Mouse (Mus musculus) brown adipose tissue, adult 24 weeks (tissue): ENCODE data around the gene Polr2h. TPM values are rescaled to one million over a fixed set of nuclear protein-coding genes. Genes with fewer than 3 reads are reported as not detected.
A peak's percentile ranks its signal among the peaks of the same experiment; 100 is the strongest.

Experiments used
- H3K27ac ChIP-seq: fragments of 200-500 bp; replicated peaks from 2 replicates; pipeline ENCODE4 v1.5.1; 2012; ENCODE audit warnings: low read depth, mild to moderate bottlenecking, low read length
- H3K4me1 ChIP-seq: fragments of 200-500 bp; 2 replicates; pipeline ENCODE4 v1.6.1; 2012; ENCODE audit warnings: low read length, mixed read lengths; ENCODE audit not compliant: control insufficient read depth, insufficient read depth, insufficient read length
- H3K4me3 ChIP-seq: fragments of 200-500 bp; 2 replicates; pipeline ENCODE4 v1.5.1; 2012; ENCODE audit warnings: low read depth, mild to moderate bottlenecking, low read length, moderate library complexity; ENCODE audit not compliant: insufficient read depth
- polyA plus RNA-seq: library from polyadenylated mRNA; stranded (reverse); fragments of >200 nt; gene quantifications from 2 replicates; pipeline ENCODE4 v1.2.4, GENCODE M21; 2012; ENCODE audit not compliant: missing spikeins, insufficient read depth, insufficient read length

Gene Polr2h
- polyA plus RNA-seq, 1 experiment = 22.7 TPM

GRCm38 (mm10) chr16:20724338-20724748, 6.9 kb downstream of the Polr2h start:
- Histone ChIP-seq H3K27ac (no peak overlapping the region), H3K4me3 (no peak overlapping the region)

GRCm38 (mm10) chr16:20725321-20725720, 7.9 kb downstream of the Polr2h start:
- Histone ChIP-seq H3K4me1 (no peaks in the 10 kb centered on the region), H3K27ac (no peak overlapping the region), H3K4me3 (no peak overlapping the region)

More at GRCm38 (mm10) chr16:20724338-20724748, 6.9 kb downstream of the Polr2h start:
- H3K4me1 ChIP-seq = no peaks in the 10 kb centered on the region

- H3K27ac ChIP-seq = no peak overlapping the region
- H3K4me3 ChIP-seq = no peak overlapping the region
- no peaks in the 10 kb centered on the region for H3K4me1 ChIP-seq
Measured at GRCm38 (mm10) chr16:20725750-20726149, 8.3 kb downstream of the Polr2h start.

- H3K27ac ChIP-seq = no peak overlapping the region
- no peaks in the 10 kb centered on the region for H3K4me1 ChIP-seq
- H3K4me3 ChIP-seq = no peak overlapping the region
Measured at GRCm38 (mm10) chr16:20726384-20726783, 8.9 kb downstream of the Polr2h start.

- H3K4me1 ChIP-seq = peaks cover 5% of the 10 kb centered on the region; the same call in 1 of the 2 replicates
- H3K4me3 ChIP-seq = no peak overlapping the region
- H3K27ac ChIP-seq = no peak overlapping the region
Measured at GRCm38 (mm10) chr16:20730293-20730711, 12.8 kb downstream of the Polr2h start.

- H3K4me3 ChIP-seq = no peak overlapping the region
- peaks cover 5% of the 10 kb centered on the region; the same call in 1 of the 2 replicates for H3K4me1 ChIP-seq
- H3K27ac ChIP-seq = no peak overlapping the region
Measured at GRCm38 (mm10) chr16:20731688-20732087, 14.2 kb downstream of the Polr2h start.

GRCm38 (mm10) chr16:20732251-20732924, 14.9 kb downstream of the Polr2h start:
- Histone ChIP-seq H3K27ac (no peak overlapping the region), H3K4me1 (peaks cover 5% of the 10 kb centered on the region; the same call in 1 of the 2 replicates), H3K4me3 (peak overlapping the region; percentile 48)

GRCm38 (mm10) chr16:20732925-20733730, 15.7 kb downstream of the Polr2h start, which contains the start of gene Chrd:
Gene Chrd, plus strand, starts transcription at chr16:20733127.
- Histone ChIP-seq H3K4me1 (peaks cover 5% of the 10 kb centered on the region; the same call in 1 of the 2 replicates), H3K27ac (no peak within 1 kb of the TSS), H3K4me3 (peak within 1 kb of the TSS; percentile 49)

GRCm38 (mm10) chr16:20733731-20734730, 16.6 kb downstream of the Polr2h start, which contains the start of gene Thpo:
Gene Thpo, minus strand, starts transcription at chr16:20734511.
- H3K4me1 ChIP-seq = peaks cover 5% of the 10 kb centered on the region; the same call in 1 of the 2 replicates
- no peak within 1 kb of the TSS for H3K27ac ChIP-seq
- peak within 1 kb of the TSS; percentile 49 for H3K4me3 ChIP-seq

- no peak overlapping the region for H3K4me3 ChIP-seq
- peaks cover 5% of the 10 kb centered on the region; the same call in 1 of the 2 replicates for H3K4me1 ChIP-seq
- no peak overlapping the region for H3K27ac ChIP-seq
Measured at GRCm38 (mm10) chr16:20735651-20736050, 18.2 kb downstream of the Polr2h start.

- peaks cover 5% of the 10 kb centered on the region; the same call in 1 of the 2 replicates for H3K4me1 ChIP-seq
- no peak overlapping the region for H3K4me3 ChIP-seq
- H3K27ac ChIP-seq = no peak overlapping the region
Measured at GRCm38 (mm10) chr16:20736168-20736567, 18.7 kb downstream of the Polr2h start.

GRCm38 (mm10) chr16:20736823-20737222, 19.4 kb downstream of the Polr2h start:
- Histone ChIP-seq H3K27ac (no peak overlapping the region), H3K4me1 (peaks cover 5% of the 10 kb centered on the region; the same call in 1 of the 2 replicates)

GRCm38 (mm10) chr16:20739845-20740244, 22.4 kb downstream of the Polr2h start:
- H3K4me1 ChIP-seq = no peaks in the 10 kb centered on the region
- no peak overlapping the region for H3K4me3 ChIP-seq
- H3K27ac ChIP-seq = no peak overlapping the region

More at GRCm38 (mm10) chr16:20736823-20737222, 19.4 kb downstream of the Polr2h start:
- H3K4me3 ChIP-seq = no peak overlapping the region

- Histone ChIP-seq H3K4me1 (no peaks in the 10 kb centered on the region), H3K27ac (0 out of 2 replicates have a peak overlapping the region, but pooled peaks have one; percentile 8), H3K4me3 (no peak overlapping the region)
Measured at GRCm38 (mm10) chr16:20746641-20747040, 29.2 kb downstream of the Polr2h start.
